ENCODE assay signal across 38 mouse cellular contexts in genomic region chr13:26761966-26762803, GRCm38 (mm10). TPM values are rescaled to one million over a fixed set of nuclear protein-coding genes. Genes with fewer than 3 reads are reported as not detected.
DNase-seq lines count a peak whose midpoint lies in the region; ATAC-seq and TF ChIP-seq lines count a peak whose summit lies in the region.
"Had no signal": no experiment of that assay in that cellular context is flagged by ENCODE, and none has a peak within 500 bp of the region (broad histone marks: within the 10 kb centered on the region; RNA-seq: fewer than 3 reads in every experiment).

No protein-coding gene starts in this region.

- H3K4me1 ChIP-seq in forebrain, embryonic 12.5 days = no peaks in the 10 kb centered on the region
- no peaks in the 10 kb centered on the region for H3K4me1 ChIP-seq in forebrain, postnatal 0 days (ENCODE audit: insufficient read depth)
- 0 out of 2 replicates have a peak, but pooled peaks cover 3% of the 10 kb centered on the region for H3K4me1 ChIP-seq in hindbrain, embryonic 15.5 days (replicated peaks)
- no peaks in the 10 kb centered on the region for H3K4me1 ChIP-seq in hindbrain, embryonic 11.5 days (replicated peaks; ENCODE audit: control insufficient read depth, insufficient read depth, low read length)
- H3K4me1 ChIP-seq in midbrain, postnatal 0 days (ENCODE audit: insufficient read depth, low read length) = no peaks in the 10 kb centered on the region
- H3K4me1 ChIP-seq in midbrain, embryonic 14.5 days (ENCODE audit: control insufficient read depth, insufficient read depth, low read length) = no peaks in the 10 kb centered on the region
- H3K4me1 ChIP-seq in neural tube, embryonic 15.5 days = peaks cover 5% of the 10 kb centered on the region; the same call in 1 of the 2 replicates
- H3K4me1 ChIP-seq: embryonic facial prominence, embryonic 13.5 days; heart, embryonic 10.5 days; heart, embryonic 15.5 days; limb, embryonic 12.5 days; lung, embryonic 15.5 days had no signal

- H3K4me2 ChIP-seq in forebrain, embryonic 12.5 days = no peak overlapping the region
- H3K4me2 ChIP-seq in forebrain, postnatal 0 days (ENCODE audit: low read depth) = no peak overlapping the region
- no peak overlapping the region for H3K4me2 ChIP-seq in hindbrain, embryonic 15.5 days
- no peak overlapping the region for H3K4me2 ChIP-seq in hindbrain, embryonic 11.5 days (replicated peaks; ENCODE audit: low read depth, low read length)
- no peak overlapping the region for H3K4me2 ChIP-seq in midbrain, postnatal 0 days (ENCODE audit: low read depth, low read length, poor library complexity, severe bottlenecking)
- no peak overlapping the region for H3K4me2 ChIP-seq in midbrain, embryonic 14.5 days (ENCODE audit: low read length)
- H3K4me2 ChIP-seq in neural tube, embryonic 15.5 days = no peak overlapping the region
- H3K4me2 ChIP-seq: embryonic facial prominence, embryonic 13.5 days; heart, embryonic 15.5 days; limb, embryonic 12.5 days; lung, embryonic 15.5 days; midbrain, embryonic 11.5 days had no signal

- no peaks in the 10 kb centered on the region for H3K9me3 ChIP-seq in forebrain, embryonic 12.5 days
- H3K9me3 ChIP-seq in forebrain, postnatal 0 days (ENCODE audit: low read length) = no peaks in the 10 kb centered on the region
- no peaks in the 10 kb centered on the region for H3K9me3 ChIP-seq in hindbrain, embryonic 15.5 days
- no peaks in the 10 kb centered on the region for H3K9me3 ChIP-seq in hindbrain, embryonic 11.5 days (ENCODE audit: control insufficient read depth, low read length)
- no peaks in the 10 kb centered on the region for H3K9me3 ChIP-seq in midbrain, postnatal 0 days (ENCODE audit: low read length)
- H3K9me3 ChIP-seq in midbrain, embryonic 14.5 days (ENCODE audit: control insufficient read depth, low read length) = no peaks in the 10 kb centered on the region
- no peaks in the 10 kb centered on the region for H3K9me3 ChIP-seq in neural tube, embryonic 15.5 days (replicated peaks)
- H3K9me3 ChIP-seq: embryonic facial prominence, embryonic 13.5 days; heart, embryonic 10.5 days; heart, embryonic 15.5 days; limb, embryonic 12.5 days; lung, embryonic 15.5 days had no signal

- no peaks in the 10 kb centered on the region for H3K27me3 ChIP-seq in forebrain, embryonic 12.5 days
- H3K27me3 ChIP-seq in forebrain, postnatal 0 days (ENCODE audit: insufficient read depth, low read length) = no peaks in the 10 kb centered on the region
- no peaks in the 10 kb centered on the region for H3K27me3 ChIP-seq in hindbrain, embryonic 15.5 days
- H3K27me3 ChIP-seq in hindbrain, embryonic 11.5 days (ENCODE audit: control insufficient read depth, insufficient read depth, low read length) = no peaks in the 10 kb centered on the region
- no peaks in the 10 kb centered on the region for H3K27me3 ChIP-seq in midbrain, postnatal 0 days (ENCODE audit: insufficient read depth, low read length)
- no peaks in the 10 kb centered on the region for H3K27me3 ChIP-seq in midbrain, embryonic 14.5 days (ENCODE audit: control insufficient read depth, insufficient read depth, low read length)
- no peaks in the 10 kb centered on the region for H3K27me3 ChIP-seq in neural tube, embryonic 15.5 days (replicated peaks)
- H3K27me3 ChIP-seq: embryonic facial prominence, embryonic 13.5 days; heart, embryonic 15.5 days; limb, embryonic 12.5 days; lung, embryonic 15.5 days had no signal

- 48% methylated on average over 12 of the region's 12 CpGs for WGBS in forebrain, embryonic 12.5 days
- 34% methylated on average over 12 of the region's 12 CpGs for WGBS in forebrain, postnatal 0 days
- WGBS in hindbrain, embryonic 15.5 days = 52% methylated on average over 12 of the region's 12 CpGs
- 79% methylated on average over 12 of the region's 12 CpGs for WGBS in hindbrain, embryonic 11.5 days
- WGBS in midbrain, postnatal 0 days = 62% methylated on average over 12 of the region's 12 CpGs
- WGBS in midbrain, embryonic 14.5 days = 66% methylated on average over 12 of the region's 12 CpGs
- WGBS in neural tube, embryonic 15.5 days = 41% methylated on average over 12 of the region's 12 CpGs

- DNase-seq in forebrain, postnatal 0 days = no peak
- no peak for DNase-seq in hindbrain, embryonic 11.5 days (ENCODE audit: low spot score)
- DNase-seq in midbrain, postnatal 0 days (ENCODE audit: low spot score) = peak; percentile 29
- no peak for DNase-seq in midbrain, embryonic 14.5 days
- no peak for DNase-seq in B cell, adult 2 months
- DNase-seq: adrenal gland, postnatal 14 days; cerebellum, adult 18-20 months; cerebellum, postnatal 10 days; gastrocnemius, postnatal 25 days; heart, adult 11 months; kidney, postnatal 14 days; layer of hippocampus, adult 9-11 months; lung, postnatal 36 days; right cerebral cortex, postnatal 4 days; thymus, adult 18-20 months; thymus, postnatal 25 days had no signal

- no peak overlapping the region for H3K9ac ChIP-seq in forebrain, embryonic 12.5 days
- no peak overlapping the region for H3K9ac ChIP-seq in forebrain, postnatal 0 days
- H3K9ac ChIP-seq in hindbrain, embryonic 15.5 days = no peak overlapping the region
- H3K9ac ChIP-seq in hindbrain, embryonic 11.5 days (ENCODE audit: low read depth, low read length) = no peak overlapping the region
- no peak overlapping the region for H3K9ac ChIP-seq in midbrain, postnatal 0 days (replicated peaks; ENCODE audit: low read length, poor library complexity, severe bottlenecking)
- H3K9ac ChIP-seq in midbrain, embryonic 14.5 days (replicated peaks; ENCODE audit: low read length) = no peak overlapping the region
- no peak overlapping the region for H3K9ac ChIP-seq in neural tube, embryonic 15.5 days (replicated peaks)
- H3K9ac ChIP-seq: embryonic facial prominence, embryonic 13.5 days; heart, embryonic 15.5 days; limb, embryonic 12.5 days; lung, embryonic 15.5 days had no signal

- H3K4me3 ChIP-seq in forebrain, embryonic 12.5 days (replicated peaks) = no peak overlapping the region
- H3K4me3 ChIP-seq in forebrain, postnatal 0 days (ENCODE audit: low read depth, low read length) = no peak overlapping the region
- H3K4me3 ChIP-seq in hindbrain, embryonic 15.5 days = no peak overlapping the region
- no peak overlapping the region for H3K4me3 ChIP-seq in hindbrain, embryonic 11.5 days (ENCODE audit: low read depth, low read length)
- H3K4me3 ChIP-seq in midbrain, postnatal 0 days (ENCODE audit: low read depth, low read length) = no peak overlapping the region
- H3K4me3 ChIP-seq in midbrain, embryonic 14.5 days (replicated peaks; ENCODE audit: low read depth, low read length) = no peak overlapping the region
- H3K4me3 ChIP-seq in neural tube, embryonic 15.5 days (replicated peaks) = no peak overlapping the region
- H3K4me3 ChIP-seq: embryonic facial prominence, embryonic 13.5 days; heart, embryonic 10.5 days; heart, embryonic 15.5 days; limb, embryonic 12.5 days; lung, embryonic 15.5 days had no signal

- H3K36me3 ChIP-seq in forebrain, embryonic 12.5 days (replicated peaks) = no peaks in the 10 kb centered on the region
- no peaks in the 10 kb centered on the region for H3K36me3 ChIP-seq in forebrain, postnatal 0 days (ENCODE audit: insufficient read depth)
- no peaks in the 10 kb centered on the region for H3K36me3 ChIP-seq in hindbrain, embryonic 15.5 days
- no peaks in the 10 kb centered on the region for H3K36me3 ChIP-seq in hindbrain, embryonic 11.5 days (ENCODE audit: control insufficient read depth, insufficient read depth, low read length)
- no peaks in the 10 kb centered on the region for H3K36me3 ChIP-seq in midbrain, postnatal 0 days (ENCODE audit: insufficient read depth, low read length)
- no peaks in the 10 kb centered on the region for H3K36me3 ChIP-seq in midbrain, embryonic 14.5 days (ENCODE audit: control insufficient read depth, insufficient read depth, low read length)
- no peaks in the 10 kb centered on the region for H3K36me3 ChIP-seq in neural tube, embryonic 15.5 days
- H3K36me3 ChIP-seq: embryonic facial prominence, embryonic 13.5 days; heart, embryonic 10.5 days; heart, embryonic 15.5 days; limb, embryonic 12.5 days; lung, embryonic 15.5 days had no signal

- no peak for TF ChIP-seq CTCF in forebrain, postnatal 0 days (IDR thresholded peaks at IDR 0.05; ENCODE audit: low read depth)
- TF ChIP-seq CTCF in midbrain, postnatal 0 days (IDR thresholded peaks at IDR 0.05) = no peak

- peak; percentile 63; the same call in 1 of the 2 replicates for ATAC-seq in forebrain, embryonic 12.5 days (ENCODE audit: low FRiP score)
- ATAC-seq in forebrain, postnatal 0 days = no peak
- ATAC-seq in hindbrain, embryonic 15.5 days (ENCODE audit: low FRiP score, low read depth) = no peak
- no peak for ATAC-seq in hindbrain, embryonic 11.5 days (ENCODE audit: low FRiP score)
- no peak for ATAC-seq in midbrain, postnatal 0 days (ENCODE audit: low FRiP score)
- ATAC-seq in midbrain, embryonic 14.5 days (ENCODE audit: low FRiP score, low TSS enrichment) = no peak
- peak; percentile 83 for ATAC-seq in neural tube, embryonic 15.5 days (ENCODE audit: low FRiP score)
- ATAC-seq: intestine, postnatal 0 days had no signal

- no peak overlapping the region for H3K27ac ChIP-seq in forebrain, embryonic 12.5 days
- H3K27ac ChIP-seq in forebrain, postnatal 0 days (ENCODE audit: low read depth, low read length) = no peak overlapping the region
- peak overlapping the region; percentile 55 for H3K27ac ChIP-seq in hindbrain, embryonic 15.5 days (replicated peaks)
- H3K27ac ChIP-seq in hindbrain, embryonic 11.5 days (ENCODE audit: low read depth, low read length) = no peak overlapping the region
- H3K27ac ChIP-seq in midbrain, postnatal 0 days (ENCODE audit: low read depth, low read length) = no peak overlapping the region
- no peak overlapping the region for H3K27ac ChIP-seq in midbrain, embryonic 14.5 days (replicated peaks; ENCODE audit: low read depth, low read length)
- peak overlapping the region; percentile 61 for H3K27ac ChIP-seq in neural tube, embryonic 15.5 days (replicated peaks)
- H3K27ac ChIP-seq: embryonic facial prominence, embryonic 13.5 days; heart, embryonic 10.5 days; heart, embryonic 15.5 days; limb, embryonic 12.5 days; lung, embryonic 15.5 days; stomach, postnatal 0 days had no signal

RNA-seq across cellular contexts. Expression of gene Hdgfl1, which starts 7.8 kb away (rescaled TPM):
- polyA plus RNA-seq in forebrain, embryonic 12.5 days (2016; fragmentation: Nextera tagmentation; extraction: Ambion mirVana) = not detected in 2 replicates
- not detected in 2 replicates for total RNA-seq in forebrain, postnatal 0 days (2014; rRNA removed)
- polyA plus RNA-seq in forebrain, postnatal 0 days (2015; fragmentation: Nextera tagmentation; extraction: Ambion mirVana) = not detected in 2 replicates
- polyA plus RNA-seq in hindbrain, embryonic 15.5 days (2015; fragmentation: Nextera tagmentation; extraction: Ambion mirVana) = not detected in 2 replicates
- polyA plus RNA-seq in hindbrain, embryonic 11.5 days (2014; fragmentation: Nextera tagmentation; extraction: Ambion mirVana) = not detected in 2 replicates
- total RNA-seq in midbrain, postnatal 0 days (2014; rRNA removed) = not detected in 2 replicates
- not detected in 2 replicates for polyA plus RNA-seq in midbrain, postnatal 0 days (2015; fragmentation: Nextera tagmentation; extraction: Ambion mirVana)
- not detected in 2 replicates for polyA plus RNA-seq in midbrain, embryonic 14.5 days (2014; fragmentation: Nextera tagmentation; extraction: Ambion mirVana)
- not detected in 2 replicates for polyA plus RNA-seq in neural tube, embryonic 15.5 days (2015; fragmentation: Nextera tagmentation; extraction: Ambion mirVana)
- total RNA-seq: adrenal gland, postnatal 14 days; common myeloid progenitor, adult 5-6 weeks; gastrocnemius, adult 18-20 months; gastrocnemius, postnatal 25 days; heart, postnatal 25 days; left cerebral cortex, postnatal 14 days; liver, adult 2 months; megakaryocyte, adult 5-6 weeks; MEL had no signal
- polyA plus RNA-seq: embryonic facial prominence, embryonic 13.5 days; heart, embryonic 10.5 days; heart, embryonic 15.5 days; intestine, postnatal 0 days; kidney, embryonic 14.5 days; limb, embryonic 12.5 days; liver, adult 2 months; liver, embryonic 16.5 days; lung, embryonic 15.5 days; midbrain, embryonic 11.5 days; neural tube, embryonic 11.5 days; spleen, adult 2 months; stomach, postnatal 0 days had no signal

Comparison
In these comparisons a context has a peak if more than half of its experiments do, and no peak if none do; other contexts are left out.
1. ATAC-seq: peak in forebrain, embryonic 12.5 days (single experiment) and neural tube, embryonic 15.5 days (single experiment); none in forebrain, postnatal 0 days (single experiment), hindbrain, embryonic 15.5 days (single experiment), hindbrain, embryonic 11.5 days (single experiment), midbrain, postnatal 0 days (single experiment) and midbrain, embryonic 14.5 days (single experiment).
2. H3K27ac ChIP-seq: peak in hindbrain, embryonic 15.5 days (single experiment) and neural tube, embryonic 15.5 days (single experiment); none in forebrain, embryonic 12.5 days (single experiment), forebrain, postnatal 0 days (single experiment), hindbrain, embryonic 11.5 days (single experiment), midbrain, postnatal 0 days (single experiment) and midbrain, embryonic 14.5 days (single experiment).